Mouse (Mus musculus): ENCODE data around the gene Il20rb. TPM values are rescaled to one million over a fixed set of nuclear protein-coding genes. Genes with fewer than 3 reads are reported as not detected.
A peak's percentile ranks its signal among the peaks of the same experiment; 100 is the strongest.

Gene Il20rb
- polyA plus RNA-seq, 1 experiment from 2014 or later = 0.94 TPM

DNA sequence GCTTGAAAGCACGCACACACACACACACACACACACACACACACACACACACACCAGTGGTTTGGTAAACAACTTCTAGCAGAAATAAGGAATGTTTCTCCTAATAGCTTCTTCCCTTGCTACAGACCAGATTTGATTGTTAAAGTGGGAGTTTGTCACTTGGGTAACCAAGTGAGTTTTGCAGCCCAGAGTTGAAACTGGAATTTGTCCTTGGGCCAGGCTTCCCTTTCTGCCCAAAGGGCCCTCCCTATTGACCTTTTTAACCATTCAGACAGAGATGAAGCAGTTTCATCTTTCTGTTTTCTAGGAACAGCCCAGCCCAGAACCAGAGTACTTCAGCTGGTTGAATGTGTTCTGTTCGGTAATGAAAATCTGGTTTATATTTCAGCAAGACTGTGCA is 55.7 kb downstream of the Il20rb start:
- Histone ChIP-seq H3K4me1 (replicated peaks; ENCODE audit: control insufficient read depth, insufficient read depth, low read length) (no peaks in the 10 kb centered on the region), H3K4me2 (replicated peaks; ENCODE audit: low read depth, low read length) (no peak overlapping the region), H3K36me3 (ENCODE audit: control insufficient read depth, insufficient read depth, low read length) (no peaks in the 10 kb centered on the region), H3K9me3 (ENCODE audit: control insufficient read depth, low read length) (no peaks in the 10 kb centered on the region), H3K27ac (ENCODE audit: low read depth, low read length) (no peak overlapping the region), H3K4me3 (ENCODE audit: low read depth, low read length) (no peak overlapping the region), H3K9ac (ENCODE audit: low read depth, low read length) (no peak overlapping the region), H3K27me3 (ENCODE audit: control insufficient read depth, insufficient read depth, low read length) (no peaks in the 10 kb centered on the region)
- no peak for DNase-seq (ENCODE audit: low spot score)
- no peak for ATAC-seq (ENCODE audit: low FRiP score)
- WGBS = 74% methylated on average over 2 of the region's 2 CpGs

DNA sequence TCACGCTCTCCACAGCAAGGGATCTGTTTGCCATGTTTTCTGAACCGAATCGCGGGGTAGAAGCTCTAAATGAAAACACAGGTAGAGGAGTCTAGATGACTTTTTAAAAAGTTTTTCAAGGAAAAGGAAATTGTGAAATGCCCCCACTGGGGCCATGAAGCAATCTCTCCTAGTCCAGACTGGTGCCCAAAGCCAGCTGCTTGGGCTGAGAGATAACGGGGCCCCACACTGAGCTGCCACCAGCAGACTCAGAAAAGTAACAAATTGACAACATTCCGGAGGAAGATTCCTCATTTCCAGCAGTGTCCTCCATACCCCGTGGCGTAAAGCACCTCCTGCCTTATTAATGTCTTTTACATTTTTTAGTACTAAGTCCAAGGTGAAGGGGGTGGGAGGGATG is 66.9 kb downstream of the Il20rb start:
- DNase-seq (ENCODE audit: low spot score) = no peak
- WGBS = 77% methylated on average over 8 of the region's 8 CpGs
- 0 out of 2 replicates have a peak, but pooled peaks cover 2% of the 10 kb centered on the region for H3K4me1 ChIP-seq (replicated peaks; ENCODE audit: control insufficient read depth, insufficient read depth, low read length)
- no peaks in the 10 kb centered on the region for H3K36me3 ChIP-seq (ENCODE audit: control insufficient read depth, insufficient read depth, low read length)
- H3K4me2 ChIP-seq (replicated peaks; ENCODE audit: low read depth, low read length) = no peak overlapping the region
- H3K27ac ChIP-seq (ENCODE audit: low read depth, low read length) = no peak overlapping the region
- no peaks in the 10 kb centered on the region for H3K27me3 ChIP-seq (ENCODE audit: control insufficient read depth, insufficient read depth, low read length)
- H3K9me3 ChIP-seq (ENCODE audit: control insufficient read depth, low read length) = no peaks in the 10 kb centered on the region
- H3K4me3 ChIP-seq (ENCODE audit: low read depth, low read length) = no peak overlapping the region
- no peak for ATAC-seq (ENCODE audit: low FRiP score)
- no peak overlapping the region for H3K9ac ChIP-seq (ENCODE audit: low read depth, low read length)

DNA sequence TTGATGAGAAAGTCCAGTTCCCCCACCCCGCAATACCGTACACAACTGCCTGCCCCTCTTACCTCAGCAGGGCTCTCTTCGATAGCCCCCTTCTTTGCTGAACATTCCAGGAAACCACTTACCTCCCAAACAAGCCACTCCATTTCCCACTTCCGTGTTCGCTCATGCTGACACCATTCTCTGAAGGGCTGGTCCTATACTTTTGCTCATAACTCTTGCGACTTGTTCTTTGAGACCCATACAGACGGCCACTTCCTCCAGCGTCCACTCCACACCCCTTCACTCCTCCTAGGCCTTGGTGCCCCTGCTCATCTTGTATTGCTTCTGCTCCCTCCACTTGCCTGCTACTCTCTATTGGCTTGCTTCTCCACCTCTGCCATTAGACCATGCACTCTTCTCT is 67.5 kb downstream of the Il20rb start:
- H3K36me3 ChIP-seq (ENCODE audit: control insufficient read depth, insufficient read depth, low read length) = no peaks in the 10 kb centered on the region
- H3K4me2 ChIP-seq (replicated peaks; ENCODE audit: low read depth, low read length) = no peak overlapping the region
- WGBS = 92% methylated on average over 8 of the region's 8 CpGs
- H3K4me1 ChIP-seq (replicated peaks; ENCODE audit: control insufficient read depth, insufficient read depth, low read length) = 0 out of 2 replicates have a peak, but pooled peaks cover 2% of the 10 kb centered on the region
- no peak for ATAC-seq (ENCODE audit: low FRiP score)
- H3K27ac ChIP-seq (ENCODE audit: low read depth, low read length) = no peak overlapping the region
- no peak for DNase-seq (ENCODE audit: low spot score)
- no peaks in the 10 kb centered on the region for H3K9me3 ChIP-seq (ENCODE audit: control insufficient read depth, low read length)
- no peak overlapping the region for H3K4me3 ChIP-seq (ENCODE audit: low read depth, low read length)
- H3K9ac ChIP-seq (ENCODE audit: low read depth, low read length) = no peak overlapping the region
- H3K27me3 ChIP-seq (ENCODE audit: control insufficient read depth, insufficient read depth, low read length) = no peaks in the 10 kb centered on the region

DNA sequence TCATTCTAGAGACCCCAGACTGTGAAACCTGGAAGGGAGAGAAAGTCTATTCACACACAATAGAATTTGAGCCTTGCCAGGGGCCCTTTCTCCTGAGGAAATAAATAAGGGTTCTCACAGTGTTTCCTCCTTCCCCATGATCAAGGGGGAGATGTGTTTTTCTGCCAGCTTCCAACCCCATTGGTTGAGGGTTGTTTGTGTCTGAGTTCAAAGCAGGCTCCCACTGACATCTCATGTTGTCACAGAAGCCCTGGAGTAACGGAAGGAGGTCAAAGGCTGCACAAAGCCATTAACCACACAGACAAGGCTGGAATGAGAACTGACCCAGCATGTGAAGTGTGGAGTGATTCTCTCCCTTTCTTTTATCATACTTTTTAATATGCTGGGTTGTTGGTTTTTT is 69.8 kb downstream of the Il20rb start:
- Histone ChIP-seq H3K4me3 (ENCODE audit: low read depth, low read length) (no peak overlapping the region), H3K4me1 (replicated peaks; ENCODE audit: control insufficient read depth, insufficient read depth, low read length) (0 out of 2 replicates have a peak, but pooled peaks cover 2% of the 10 kb centered on the region), H3K27me3 (ENCODE audit: control insufficient read depth, insufficient read depth, low read length) (no peaks in the 10 kb centered on the region), H3K36me3 (ENCODE audit: control insufficient read depth, insufficient read depth, low read length) (no peaks in the 10 kb centered on the region), H3K4me2 (replicated peaks; ENCODE audit: low read depth, low read length) (no peak overlapping the region), H3K9me3 (ENCODE audit: control insufficient read depth, low read length) (no peaks in the 10 kb centered on the region), H3K27ac (ENCODE audit: low read depth, low read length) (0 out of 2 replicates have a peak overlapping the region, but pooled peaks have one; percentile 1), H3K9ac (ENCODE audit: low read depth, low read length) (no peak overlapping the region)
- DNase-seq (ENCODE audit: low spot score) = peak; percentile 19
- peak; percentile 59; the same call in 1 of the 2 replicates for ATAC-seq (ENCODE audit: low FRiP score)
- 3% methylated on average over 1 of the region's 1 CpGs for WGBS

DNA sequence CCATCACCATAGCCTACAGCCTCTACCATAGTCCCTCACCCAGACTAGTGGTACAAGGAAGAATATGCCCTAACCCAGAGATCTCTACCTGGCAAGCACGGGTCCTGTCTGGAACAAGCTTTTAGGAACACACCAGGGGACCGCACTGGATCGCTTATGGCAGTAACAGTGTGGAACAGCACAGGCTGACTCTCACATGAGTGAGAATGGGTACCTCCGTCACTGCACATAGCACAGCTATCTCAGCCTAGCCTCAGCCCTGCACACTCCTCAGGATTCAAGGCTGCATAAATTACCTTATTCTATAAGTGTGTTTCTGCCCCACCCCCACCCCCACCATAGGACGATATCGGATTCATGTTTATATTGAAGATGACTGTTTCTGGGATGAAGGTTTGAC is 70.3 kb downstream of the Il20rb start:
- Histone ChIP-seq H3K4me3 (ENCODE audit: low read depth, low read length) (no peak overlapping the region), H3K9me3 (ENCODE audit: control insufficient read depth, low read length) (no peaks in the 10 kb centered on the region), H3K27ac (ENCODE audit: low read depth, low read length) (0 out of 2 replicates have a peak overlapping the region, but pooled peaks have one; percentile 1), H3K36me3 (ENCODE audit: control insufficient read depth, insufficient read depth, low read length) (no peaks in the 10 kb centered on the region), H3K4me2 (replicated peaks; ENCODE audit: low read depth, low read length) (no peak overlapping the region), H3K4me1 (replicated peaks; ENCODE audit: control insufficient read depth, insufficient read depth, low read length) (0 out of 2 replicates have a peak, but pooled peaks cover 2% of the 10 kb centered on the region), H3K27me3 (ENCODE audit: control insufficient read depth, insufficient read depth, low read length) (no peaks in the 10 kb centered on the region), H3K9ac (ENCODE audit: low read depth, low read length) (no peak overlapping the region)
- DNase-seq (ENCODE audit: low spot score) = peak; percentile 10
- whole genome bisulfite sequencing = 62% methylated on average over 6 of the region's 6 CpGs
- ATAC-seq (ENCODE audit: low FRiP score) = peak; percentile 59; the same call in 1 of the 2 replicates

DNA sequence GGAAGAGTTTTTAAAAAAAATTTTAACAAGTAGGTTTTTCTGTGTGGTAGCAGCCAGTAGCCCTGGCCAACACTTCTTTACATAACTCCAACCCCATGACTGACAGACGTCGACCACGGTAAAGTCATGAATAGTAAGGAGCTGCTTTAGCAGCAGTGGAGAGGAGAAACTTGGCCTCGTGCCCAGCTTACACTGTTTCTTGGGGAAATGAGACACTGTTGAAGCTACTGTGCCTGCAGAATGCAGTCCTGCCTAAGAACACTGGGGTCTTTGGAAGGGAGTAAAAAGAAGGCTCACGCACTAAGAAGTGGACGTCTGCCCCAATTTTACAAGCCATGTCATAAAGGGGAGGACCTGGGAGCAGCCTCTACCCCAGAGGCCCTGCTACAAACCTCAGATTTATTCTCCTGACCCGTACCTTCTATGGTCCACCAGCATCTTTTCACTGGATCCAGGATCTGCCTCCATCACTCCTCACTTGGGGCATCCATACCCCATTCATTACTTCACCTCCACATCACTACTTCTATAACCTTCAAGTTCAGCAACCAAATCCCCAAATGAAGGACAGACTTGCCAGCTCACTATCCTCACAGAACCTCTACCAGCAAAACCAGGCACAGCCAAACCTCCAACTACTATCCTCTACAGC is 71.1 kb downstream of the Il20rb start:
- H3K9me3 ChIP-seq (ENCODE audit: control insufficient read depth, low read length) = no peaks in the 10 kb centered on the region
- ATAC-seq (ENCODE audit: low FRiP score) (no peak; the same call in 1 of the 2 replicates), DNase-seq (ENCODE audit: low spot score) (peak; percentile 43)
- no peak overlapping the region for H3K27ac ChIP-seq (ENCODE audit: low read depth, low read length)
- H3K4me3 ChIP-seq (ENCODE audit: low read depth, low read length) = no peak overlapping the region
- 66% methylated on average over 7 of the region's 7 CpGs for WGBS
- no peak overlapping the region for H3K4me2 ChIP-seq (replicated peaks; ENCODE audit: low read depth, low read length)
- no peaks in the 10 kb centered on the region for H3K27me3 ChIP-seq (ENCODE audit: control insufficient read depth, insufficient read depth, low read length)
- no peak overlapping the region for H3K9ac ChIP-seq (ENCODE audit: low read depth, low read length)
- no peaks in the 10 kb centered on the region for H3K36me3 ChIP-seq (ENCODE audit: control insufficient read depth, insufficient read depth, low read length)
- 0 out of 2 replicates have a peak, but pooled peaks cover 2% of the 10 kb centered on the region for H3K4me1 ChIP-seq (replicated peaks; ENCODE audit: control insufficient read depth, insufficient read depth, low read length)

Other genes starting within 250 kb of the Il20rb start
- gene Nck1, start 59.3 kb upstream of the Il20rb start, polyA plus RNA-seq (2014; fragmentation: Nextera tagmentation; extraction: Ambion mirVana) = 74.2 and 78.4 TPM in 2 replicates
- gene Slc35g2, start 84.3 kb upstream of the Il20rb start, polyA plus RNA-seq (2014; fragmentation: Nextera tagmentation; extraction: Ambion mirVana) = 5.9 and 9.2 TPM in 2 replicates
- gene Stag1, start 111.0 kb upstream of the Il20rb start, polyA plus RNA-seq (2014; fragmentation: Nextera tagmentation; extraction: Ambion mirVana) = 51.0 and 57.4 TPM in 2 replicates